Mouse (Mus musculus) left cerebral cortex, adult 2 months (tissue): ENCODE measurements around the gene Dpy19l3. TPM values are rescaled to one million over a fixed set of nuclear protein-coding genes. Genes with fewer than 3 reads are reported as not detected.

ENCODE experiments used
- DNase-seq, 2 experiments: peaks; one replicate each; pipeline ENCODE4 v3.0.0; 2021 to 2022; ENCODE audit warnings: low spot score in 2 of 2, mixed read lengths in 1 of 2; ENCODE audit errors: extremely low spot score in 1 of 2
- H3K27ac ChIP-seq: fragments of 200-600 bp; 2 replicates; pipeline ENCODE4 v1.8.1; 2022
- H3K4me3 ChIP-seq: fragments of 200-600 bp; 2 replicates; pipeline ENCODE4 v1.8.1; 2022
- CTCF ChIP-seq: fragments of 200-600 bp; IDR thresholded peaks from 2 replicates; pipeline ENCODE4 v1.8.1; 2022; ENCODE audit warnings: antibody characterized with exemption, mild to moderate bottlenecking, moderate library complexity
- intact Hi-C: fragments of 180-260 bp; cut with DNase I; formaldehyde crosslinking; loops from one replicate; pipeline ENCODE4 v1.15.1; 2025
- long read RNA-seq, 2 experiments: library from polyadenylated mRNA; stranded (forward); transcript quantifications; one replicate each; pipeline ENCODE4 v2.0.0; 2021; ENCODE audit warnings: borderline mapping rate in 2 of 2
- total RNA-seq, 2 experiments: library from RNA; stranded (reverse); gene quantifications; 2 replicates each; pipeline ENCODE4 v1.2.3; 2021

The Dpy19l3 gene
- total RNA-seq: 10 to 100 TPM; 65.4 to 90.4 TPM
- long read RNA-seq, experiment 1, full-length matches to known transcripts: 6 of 18 reads
- long read RNA-seq, experiment 1, partial matches to known transcripts: 4 of 18 reads
- long read RNA-seq, experiment 1, other reads (novel, unspliced or antisense): 8 of 18 reads
- long read RNA-seq, experiment 2, full-length matches to known transcripts: 8 of 23 reads
- long read RNA-seq, experiment 2, partial matches to known transcripts: 10 of 23 reads
- long read RNA-seq, experiment 2, other reads (novel, unspliced or antisense): 5 of 23 reads

DNA sequence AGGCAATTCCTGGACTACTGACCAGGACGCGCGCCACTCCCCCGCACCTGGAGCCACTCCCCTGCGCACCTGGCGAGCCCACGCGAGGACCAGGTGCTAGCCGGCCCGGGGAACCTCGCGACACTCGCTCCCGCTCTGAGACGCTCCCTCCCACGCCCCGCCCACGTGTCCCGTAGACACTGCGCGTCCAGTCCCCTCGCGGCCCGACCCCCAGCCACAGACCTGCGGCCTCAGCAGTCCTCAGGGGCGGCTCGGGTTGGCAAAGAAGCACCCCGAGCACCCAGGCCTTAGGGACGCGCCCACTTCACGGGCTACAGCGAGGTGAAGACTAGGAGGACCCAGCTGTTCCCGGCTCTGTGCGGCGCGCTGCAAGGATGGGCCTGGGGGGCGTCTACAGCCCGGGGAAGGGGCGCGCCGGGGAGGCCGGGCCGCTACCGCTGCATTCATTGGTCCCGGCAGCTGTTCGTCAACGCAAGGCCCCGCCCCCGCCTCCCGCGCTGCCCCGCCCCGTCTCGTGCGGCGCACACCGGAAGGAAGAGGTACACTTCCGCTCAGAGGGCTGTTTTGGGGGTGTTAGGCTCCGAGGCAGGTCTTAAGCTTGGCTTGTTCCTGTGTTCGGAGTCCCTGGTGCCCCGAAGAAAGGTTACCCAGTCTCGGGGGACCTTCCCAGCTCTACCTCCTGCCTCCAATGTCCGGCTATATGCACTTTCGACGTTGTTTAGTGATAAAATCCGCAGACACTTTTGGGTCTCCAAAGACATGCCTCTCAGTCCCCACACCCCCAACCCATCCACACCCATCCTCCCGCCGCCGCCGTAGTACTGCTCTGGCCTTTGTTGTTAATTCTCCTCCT, at the start of gene Dpy19l3:
Dpy19l3 (minus strand) TSS at position 422 of the 853 bp plus-strand sequence.
- Histone ChIP-seq H3K4me3 (peak within 1 kb of the TSS; percentile 69), H3K27ac (peak within 1 kb of the TSS; percentile 83)
- no peak for TF ChIP-seq CTCF
- intact Hi-C loops: loop anchor here (5.0 kb wide), 1 partner anchor 102 kb away; no protein-coding TSS in a partner anchor
- peak; percentile 89 to 90 for DNase-seq

DNA sequence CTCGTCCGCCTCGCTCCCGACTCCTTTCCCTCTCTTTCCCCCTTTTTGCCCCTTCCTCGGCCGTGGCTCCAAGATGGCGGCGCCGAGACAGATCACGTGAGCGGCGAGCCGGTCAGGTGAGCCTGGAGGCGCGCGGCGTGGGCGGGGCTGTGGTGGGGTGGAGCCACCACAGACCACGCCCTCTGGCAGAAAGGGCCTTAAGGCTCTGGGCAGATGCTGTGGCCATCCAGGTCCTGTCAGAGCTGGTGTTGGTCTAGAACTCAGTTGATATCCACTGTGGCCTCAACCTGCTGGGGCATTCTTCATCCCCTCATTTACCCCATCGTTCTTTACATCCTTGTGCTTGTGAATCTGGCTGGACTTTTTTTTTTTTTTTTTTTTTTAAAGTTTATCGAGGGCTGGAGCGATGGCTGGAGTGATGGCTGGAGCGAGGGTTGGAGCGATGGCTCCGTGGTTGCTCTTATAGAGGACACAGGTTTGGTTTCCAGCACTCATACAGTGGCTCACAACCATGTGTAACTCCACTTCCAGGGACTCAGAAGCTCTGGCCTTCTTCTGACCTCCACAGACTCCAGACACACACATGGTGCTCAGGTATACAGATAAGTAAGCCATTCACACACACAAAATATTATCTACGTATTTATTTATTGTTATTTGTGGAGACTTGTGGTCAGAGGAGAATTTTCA, 48.8 kb upstream of the Dpy19l3 start, which contains the start of gene Zfp507:
Zfp507 (minus strand) TSS at position 98 of the 690 bp plus-strand sequence.
- Histone ChIP-seq H3K27ac (peak within 1 kb of the TSS; percentile 96), H3K4me3 (peak within 1 kb of the TSS; percentile 74)
- TF ChIP-seq CTCF: no peak
- intact Hi-C loops: loop anchor here (5.0 kb wide), 1 partner anchor 156 kb away; the partner anchor contains the start of gene Pdcd5
- peak; percentile 90 to 91 for DNase-seq

DNA sequence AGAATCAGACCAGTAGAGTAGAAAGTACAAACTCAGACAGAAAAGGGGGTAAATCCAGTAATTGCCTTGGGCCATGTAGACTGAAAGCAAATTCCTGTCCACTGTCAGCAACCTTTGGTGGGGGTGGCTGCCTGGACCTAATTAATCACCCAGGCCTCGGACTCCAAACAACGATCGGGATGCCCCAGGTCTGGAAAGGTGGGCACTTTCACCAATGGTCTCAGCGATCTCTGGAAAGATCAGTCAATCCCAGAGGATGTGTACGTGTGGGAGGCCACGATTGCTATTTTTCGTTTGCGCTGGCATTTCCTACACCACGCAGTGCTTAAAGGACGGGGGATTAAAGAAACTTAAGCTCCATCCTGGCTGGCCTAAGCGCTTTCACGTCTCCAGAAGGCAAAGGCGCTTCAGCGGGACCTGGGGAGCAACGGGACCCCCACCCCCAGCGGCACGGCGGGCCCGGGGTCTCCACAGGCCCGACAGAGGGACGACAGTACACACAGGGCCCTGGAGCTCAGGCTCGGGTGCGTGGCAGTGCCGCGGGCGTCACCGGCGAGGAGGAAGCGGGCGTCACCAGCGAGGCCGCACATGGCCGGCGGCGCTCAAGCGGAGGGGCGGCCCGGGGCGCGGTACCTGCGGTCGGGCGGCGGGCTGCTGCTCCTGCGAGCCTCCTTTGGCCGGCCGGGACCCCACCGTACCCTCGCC, 48.1 kb upstream of the Dpy19l3 start:
- no peak for TF ChIP-seq CTCF
- peak overlapping the region; percentile 74 for H3K4me3 ChIP-seq
- no peak for DNase-seq
- intact Hi-C loops: loop anchor here (5.0 kb wide), 1 partner anchor 155 kb away; the partner anchor contains the start of gene Pdcd5
- peak overlapping the region; percentile 96 for H3K27ac ChIP-seq

DNA sequence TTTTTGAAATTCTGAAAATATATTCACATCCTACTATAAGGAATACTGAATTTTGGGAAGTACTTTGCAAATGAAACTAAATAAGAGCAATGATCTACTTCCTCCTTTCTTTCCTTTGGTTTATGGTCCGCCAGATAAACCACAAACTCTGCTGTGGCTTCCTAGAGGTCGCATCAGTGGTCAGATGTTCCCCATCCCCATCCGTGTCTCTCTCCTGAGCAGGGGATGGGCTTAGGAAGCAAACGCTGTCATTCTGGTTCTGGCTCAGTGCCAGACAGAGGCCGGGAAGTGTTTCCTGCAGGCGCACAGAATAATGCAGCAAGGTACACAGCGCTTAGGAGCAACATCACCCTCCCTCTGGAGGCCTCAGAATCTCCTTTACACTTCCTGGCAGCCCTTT, 41.9 kb upstream of the Dpy19l3 start:
- no peak for TF ChIP-seq CTCF
- intact Hi-C loops: no loop called here

DNA sequence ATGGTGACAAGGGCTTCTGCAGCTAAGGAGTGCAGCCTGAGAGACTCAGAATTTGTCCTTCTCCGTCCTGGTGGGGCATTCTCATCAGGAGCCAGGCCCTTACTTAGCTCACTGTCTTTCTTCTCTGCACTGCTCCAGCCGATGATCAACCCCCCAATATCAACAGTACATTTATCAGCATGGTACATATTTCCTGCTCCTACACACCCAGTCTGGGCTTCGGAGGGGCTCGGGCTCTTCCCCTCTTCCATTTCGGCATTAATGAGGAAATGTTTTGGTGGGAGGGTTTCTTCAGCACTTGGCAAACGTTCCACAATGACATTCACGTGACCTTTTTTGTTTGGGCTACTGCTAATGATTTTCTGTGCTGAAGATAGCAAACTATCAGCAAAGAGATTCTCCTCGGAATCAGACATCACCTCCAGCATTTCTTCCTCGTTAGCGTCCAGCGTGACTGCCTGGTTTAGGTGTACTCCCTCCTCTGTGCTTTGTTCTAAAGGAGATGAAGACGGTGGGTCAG, 40.0 kb upstream of the Dpy19l3 start:
- no peak for TF ChIP-seq CTCF
- H3K4me3 ChIP-seq: no peak overlapping the region
- no peak for DNase-seq
- intact Hi-C loops: no loop called here
- no peak overlapping the region for H3K27ac ChIP-seq

More for the DNA sequence above, 41.9 kb upstream of the Dpy19l3 start:
- Histone ChIP-seq H3K4me3 (no peak overlapping the region), H3K27ac (no peak overlapping the region)
- no peak for DNase-seq

DNA sequence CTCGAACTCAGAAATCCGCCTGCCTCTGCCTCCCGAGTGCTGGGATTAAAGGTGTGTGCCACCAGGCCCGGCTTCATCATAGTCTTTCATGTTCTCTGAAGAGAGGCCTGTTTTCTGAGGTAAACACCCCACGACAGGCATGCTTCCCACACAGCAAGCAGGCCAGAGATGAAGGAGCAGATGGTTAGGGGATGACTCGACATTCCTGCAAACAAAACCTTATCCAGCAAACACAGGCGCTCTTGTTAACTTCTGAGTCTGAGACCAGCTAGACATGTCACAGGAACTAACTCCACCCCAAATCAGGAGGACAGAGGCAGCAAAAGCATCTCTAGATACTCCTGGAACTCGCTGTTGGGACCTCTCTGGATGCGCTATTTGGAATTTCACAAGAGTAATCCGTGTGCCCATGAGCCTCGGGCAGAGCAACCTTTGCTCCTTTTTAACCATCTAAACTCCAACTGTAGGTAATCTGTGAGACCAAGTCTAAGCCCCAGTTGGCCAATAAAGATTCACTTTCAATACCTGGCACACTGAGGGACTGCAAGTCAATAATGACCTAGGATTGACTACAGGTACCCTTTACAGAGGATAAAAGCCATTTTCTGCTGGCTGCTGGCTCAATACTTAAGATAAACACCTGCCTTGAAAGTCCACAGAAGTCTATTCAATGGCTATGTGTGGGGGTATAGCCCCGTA, 38.0 kb upstream of the Dpy19l3 start:
- DNase-seq: peak in 1 of 2 experiments; percentile 43
- intact Hi-C loops: no loop called here
- peak overlapping the region; percentile 53 for H3K27ac ChIP-seq
- no peak for TF ChIP-seq CTCF
- no peak overlapping the region for H3K4me3 ChIP-seq

DNA sequence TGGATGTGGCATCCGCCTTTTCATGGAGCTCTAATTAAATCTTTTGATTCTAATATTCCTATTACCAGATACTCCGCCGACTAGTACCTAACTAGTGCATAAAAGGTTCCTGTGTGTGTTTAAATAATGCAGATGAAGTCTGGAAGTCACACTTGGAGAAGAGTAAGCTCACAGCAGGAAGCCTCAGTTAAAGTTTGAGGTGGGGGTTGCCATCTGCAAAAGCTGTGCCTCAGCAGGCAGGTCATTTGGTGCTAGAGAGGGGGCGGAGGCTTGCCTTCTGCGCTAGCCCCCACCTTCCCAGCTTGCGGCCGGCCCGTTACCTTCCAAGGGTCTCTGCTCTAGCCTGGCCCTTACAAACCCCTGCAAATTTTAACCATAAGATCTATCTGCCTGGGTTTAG, 36.7 kb upstream of the Dpy19l3 start:
- TF ChIP-seq CTCF: no peak
- DNase-seq: no peak
- Histone ChIP-seq H3K27ac (no peak overlapping the region), H3K4me3 (no peak overlapping the region)
- intact Hi-C loops: no loop called here

DNA sequence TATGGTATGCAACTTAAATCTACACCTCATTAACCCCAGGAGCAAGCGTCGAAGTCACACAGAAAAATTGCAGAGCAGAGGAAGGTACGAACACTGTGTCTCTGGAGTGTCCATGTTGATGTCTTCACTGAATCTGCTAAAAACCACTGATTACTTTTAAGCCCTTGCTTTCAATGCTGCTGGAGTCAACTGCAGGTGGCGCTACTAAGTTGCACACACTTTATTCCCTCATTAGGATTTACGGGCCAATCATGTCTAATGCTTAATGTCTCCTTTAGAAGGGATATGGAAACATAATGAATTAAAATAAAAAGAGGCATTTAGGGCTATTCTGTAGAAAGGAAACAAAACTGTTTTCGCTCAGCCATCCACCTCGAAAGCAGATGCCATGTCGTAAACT, 35.9 kb upstream of the Dpy19l3 start:
- Histone ChIP-seq H3K4me3 (no peak overlapping the region), H3K27ac (no peak overlapping the region)
- intact Hi-C loops: no loop called here
- DNase-seq: no peak
- peak; percentile 59 for TF ChIP-seq CTCF

DNA sequence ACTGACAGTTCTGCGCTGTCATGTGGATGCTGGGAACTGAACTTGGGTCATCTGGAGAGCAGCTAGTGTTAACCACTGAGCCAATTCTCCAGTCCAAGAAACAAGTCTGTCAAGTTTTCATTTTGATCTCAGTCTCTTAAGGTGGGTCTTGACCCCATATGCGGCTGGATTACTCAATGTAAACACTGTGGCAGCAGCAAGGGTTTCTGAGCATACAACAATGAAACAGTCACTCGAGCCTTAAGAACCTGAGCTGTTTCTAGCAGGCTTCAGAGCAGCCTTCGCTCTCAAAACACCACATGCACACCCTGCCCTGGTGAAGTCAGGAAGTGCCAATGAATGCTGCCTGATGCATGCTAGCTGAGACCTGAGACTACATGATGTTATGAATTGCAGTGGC, 31.3 kb upstream of the Dpy19l3 start:
- intact Hi-C loops: no loop called here
- H3K27ac ChIP-seq: no peak overlapping the region
- no peak for DNase-seq
- H3K4me3 ChIP-seq: no peak overlapping the region
- no peak for TF ChIP-seq CTCF

DNA sequence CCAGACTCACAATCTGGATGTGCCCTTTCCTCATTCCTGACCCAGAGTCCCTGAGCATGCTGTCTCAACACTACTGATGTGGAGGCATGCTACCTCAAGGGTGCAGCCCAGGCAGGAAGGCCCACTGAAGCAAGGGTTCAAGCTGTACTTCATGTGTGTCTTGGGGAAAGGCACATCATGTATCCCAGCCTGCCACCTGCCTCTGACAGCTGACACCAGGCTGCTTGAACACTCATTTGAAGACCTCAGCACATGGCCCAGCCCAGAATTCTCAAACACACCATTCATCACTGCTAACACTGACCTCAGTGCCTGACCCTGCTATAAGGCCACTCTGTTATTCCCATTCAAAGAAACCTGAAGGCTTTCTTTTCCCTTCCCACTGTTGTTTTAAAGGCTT, 28.0 kb upstream of the Dpy19l3 start:
- H3K27ac ChIP-seq: no peak overlapping the region
- no peak for TF ChIP-seq CTCF
- no peak overlapping the region for H3K4me3 ChIP-seq

More for the DNA sequence above, 28.0 kb upstream of the Dpy19l3 start:
- intact Hi-C loops: no loop called here
- DNase-seq: no peak
